Mouse (Mus musculus) adrenal gland, postnatal 4 days (tissue): Measurements from ENCODE around the gene Cdr2l. TPM values are rescaled to one million over a fixed set of nuclear protein-coding genes. Genes with fewer than 3 reads are reported as not detected.

Source experiments
- DNase-seq, 2 experiments: peaks; one replicate each; pipeline ENCODE4 v3.0.0; 2021 to 2022; ENCODE audit warnings: low spot score in 2 of 2, mixed read lengths in 2 of 2
- total RNA-seq, 2 experiments: library from RNA; stranded (reverse); gene quantifications; 2 replicates each; pipeline ENCODE4 v1.2.3; 2021

The Cdr2l gene
- total RNA-seq, 2 experiments from 2014 or later = 44.3 to 47.4 TPM

GRCm38 (mm10) chr11:115439906-115440595 lies 58.3 kb downstream of the Cdr2l start, which contains the start of gene Trim80:
Gene Trim80 (plus strand): TSS chr11:115440545.
- DNase-seq = no peak

- DNase-seq = no peak
Observed at GRCm38 (mm10) chr11:115441417-115441816, 59.7 kb downstream of the Cdr2l start.

Other genes with a start within 250 kb of the Cdr2l start
- gene Cd300lf, start 247.9 kb upstream of the Cdr2l start, total RNA-seq = 1 to 10 TPM; 2.0 to 2.2 TPM
- gene Slc9a3r1, start 218.6 kb upstream of the Cdr2l start, total RNA-seq = 10 to 100 TPM; 28.9 to 37.6 TPM
- 10 to 100 TPM; 11.9 to 12.0 TPM for gene Tmem104, start 194.4 kb upstream of the Cdr2l start, total RNA-seq
- gene Nat9, start 194.1 kb upstream of the Cdr2l start, total RNA-seq = 10 to 100 TPM; 21.6 to 22.1 TPM
- 1 to 10 TPM; 1.8 to 2.0 TPM for gene Grin2c, start 114.7 kb upstream of the Cdr2l start, total RNA-seq
- gene Fdxr, start 104.9 kb upstream of the Cdr2l start, total RNA-seq = 100 to 1,000 TPM; 608 to 629 TPM
- gene Fads6, start 84.3 kb upstream of the Cdr2l start, total RNA-seq = 10 to 100 TPM; 26.0 to 31.3 TPM
- gene Otop2, start 74.8 kb upstream of the Cdr2l start, total RNA-seq = not detected
- under 1 TPM; 0.73 to 0.84 TPM for gene Ush1g, start 59.9 kb upstream of the Cdr2l start, total RNA-seq
- gene Otop3, start 47.2 kb upstream of the Cdr2l start, total RNA-seq = under 1 TPM; 0.17 to 0.20 TPM
- gene Hid1, start 14.2 kb upstream of the Cdr2l start, total RNA-seq = 10 to 100 TPM; 29.0 to 34.2 TPM
- 100 to 1,000 TPM; 150 to 158 TPM for gene Mrpl58, start 21.8 kb downstream of the Cdr2l start, total RNA-seq
- 100 to 1,000 TPM; 503 to 527 TPM for gene Atp5h, start 38.0 kb downstream of the Cdr2l start, total RNA-seq
- gene Kctd2, start 38.2 kb downstream of the Cdr2l start, total RNA-seq = 10 to 100 TPM; 56.7 to 61.6 TPM
- not detected for gene Trim80, start 58.6 kb downstream of the Cdr2l start, total RNA-seq
- 1 to 10 TPM in 1 of 2 experiments, under 1 TPM in 1; 0.51 to 3.6 TPM for gene Slc16a5, start 80.6 kb downstream of the Cdr2l start, total RNA-seq
- 1 to 10 TPM; 7.6 to 8.5 TPM for gene Armc7, start 93.8 kb downstream of the Cdr2l start, total RNA-seq
- gene Nt5c, start 109.9 kb downstream of the Cdr2l start, total RNA-seq = 100 to 1,000 TPM in 1 of 2 experiments, 10 to 100 TPM in 1; 91.6 to 113 TPM
- 100 to 1,000 TPM; 149 to 164 TPM for gene Jpt1, start 132.5 kb downstream of the Cdr2l start, total RNA-seq
- 100 to 1,000 TPM; 361 to 374 TPM for gene Sumo2, start 154.4 kb downstream of the Cdr2l start, total RNA-seq
- gene Nup85, start 182.5 kb downstream of the Cdr2l start, total RNA-seq = 10 to 100 TPM; 68.9 to 73.6 TPM
- 10 to 100 TPM; 72.9 to 77.3 TPM for gene Mrps7, start 222.0 kb downstream of the Cdr2l start, total RNA-seq
- gene Gga3, start 222.1 kb downstream of the Cdr2l start, total RNA-seq = 10 to 100 TPM; 29.1 to 34.6 TPM
- 100 to 1,000 TPM; 150 to 165 TPM for gene Mif4gd, start 231.1 kb downstream of the Cdr2l start, total RNA-seq
- 10 to 100 TPM; 58.4 to 69.9 TPM for gene Slc25a19, start 246.4 kb downstream of the Cdr2l start, total RNA-seq